Mouse (Mus musculus): Measurements from ENCODE around the gene Mip. TPM values are rescaled to one million over a fixed set of nuclear protein-coding genes. Genes with fewer than 3 reads are reported as not detected.
"Not testable (repeated sequence)": the region's sequence is repeated elsewhere in the genome, so short reads cannot be mapped to it uniquely, and the experiment has no call there.

Gene Mip
- polyA plus RNA-seq, 1 experiment, result not detected

- TF ChIP-seq GATA1 (IDR thresholded peaks at IDR 0.05; ENCODE audit: borderline replicate concordance, low read length) (no peak), FLI1 (IDR thresholded peaks at IDR 0.05; ENCODE audit: low read length) (no peak)
- peaks cover 20% of the 10 kb centered on the region for H3K36me3 ChIP-seq (replicated peaks; ENCODE audit: low read length)
- H3K4me1 ChIP-seq, result peaks cover 28% of the 10 kb centered on the region
- peak within 1 kb of the TSS; percentile 94 for H3K4me3 ChIP-seq (replicated peaks)
- no peaks in the 10 kb centered on the region for H3K9me3 ChIP-seq
- peaks cover 11% of the 10 kb centered on the region for H3K27me3 ChIP-seq (replicated peaks)
Observed at GRCm38 (mm10) chr10:128211390-128212108, 14.1 kb upstream of the Mip start, which contains the start of gene Spryd4. Gene Spryd4, minus strand, starts transcription at chr10:128211807.

DNA sequence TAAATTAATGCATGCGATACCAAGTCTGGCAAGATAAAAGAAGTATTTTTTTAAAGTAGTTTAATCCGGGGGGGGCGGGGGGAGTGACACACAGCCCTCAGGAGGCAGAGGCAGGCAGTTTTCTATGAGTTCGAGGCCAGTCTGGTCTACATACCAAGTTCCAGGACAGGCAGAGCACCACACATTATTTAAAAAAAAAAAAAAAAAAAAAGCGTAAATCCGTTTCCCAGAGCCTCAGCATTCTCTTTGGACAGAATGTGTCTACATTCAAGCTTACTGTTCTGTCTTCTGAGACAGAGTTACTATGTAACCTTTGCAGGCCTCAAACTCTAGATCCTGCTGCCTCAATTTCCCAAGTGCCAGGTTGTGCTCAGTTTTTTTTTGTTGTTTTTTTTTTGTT lies 13.5 kb upstream of the Mip start:
- TF ChIP-seq GATA1 (IDR thresholded peaks at IDR 0.05; ENCODE audit: borderline replicate concordance, low read length) (no peak), FLI1 (IDR thresholded peaks at IDR 0.05; ENCODE audit: low read length) (no peak)
- Histone ChIP-seq H3K27me3 (replicated peaks) (peaks cover 11% of the 10 kb centered on the region), H3K4me3 (replicated peaks) (peak overlapping the region; percentile 94), H3K36me3 (replicated peaks; ENCODE audit: low read length) (peaks cover 17% of the 10 kb centered on the region), H3K4me1 (peaks cover 26% of the 10 kb centered on the region), H3K9me3 (no peaks in the 10 kb centered on the region)

DNA sequence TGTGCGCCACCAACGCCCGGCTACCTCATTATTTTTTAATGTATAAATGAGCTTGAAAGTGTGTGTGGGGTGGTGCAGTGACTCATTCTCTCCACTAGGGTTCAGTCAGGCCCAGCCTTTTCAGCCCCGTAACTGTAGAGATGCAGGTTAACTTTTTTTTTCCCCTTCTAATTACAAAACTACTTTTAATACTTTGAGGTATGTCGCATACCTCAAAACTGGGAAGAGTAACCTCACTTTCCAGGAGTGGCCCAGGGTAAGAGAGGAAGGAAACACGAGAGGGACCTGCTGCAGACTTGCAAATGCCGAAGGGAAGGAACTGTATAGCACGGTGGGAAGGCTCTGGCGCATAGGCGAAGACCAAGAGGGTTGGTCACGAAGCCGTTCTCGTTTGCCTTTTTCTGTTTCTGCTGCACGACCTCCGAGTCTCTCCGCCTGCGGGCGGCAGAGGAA lies 12.7 kb upstream of the Mip start:
- H3K27me3 ChIP-seq (replicated peaks), result peaks cover 11% of the 10 kb centered on the region
- H3K9me3 ChIP-seq, result no peaks in the 10 kb centered on the region
- H3K4me1 ChIP-seq, result peaks cover 26% of the 10 kb centered on the region
- H3K36me3 ChIP-seq (replicated peaks; ENCODE audit: low read length), result peaks cover 11% of the 10 kb centered on the region
- H3K4me3 ChIP-seq (replicated peaks), result peak overlapping the region; percentile 90
- no peak for TF ChIP-seq FLI1 (IDR thresholded peaks at IDR 0.05; ENCODE audit: low read length)
- TF ChIP-seq GATA1 (IDR thresholded peaks at IDR 0.05; ENCODE audit: borderline replicate concordance, low read length), result no peak

- H3K36me3 ChIP-seq (replicated peaks; ENCODE audit: low read length); H3K9me3 ChIP-seq; H3K4me3 ChIP-seq (replicated peaks): not testable (repeated sequence)
- Histone ChIP-seq H3K4me1 (peaks cover 26% of the 10 kb centered on the region), H3K27me3 (replicated peaks) (peaks cover 11% of the 10 kb centered on the region)
Observed at GRCm38 (mm10) chr10:128214112-128214511, 11.5 kb upstream of the Mip start.

DNA sequence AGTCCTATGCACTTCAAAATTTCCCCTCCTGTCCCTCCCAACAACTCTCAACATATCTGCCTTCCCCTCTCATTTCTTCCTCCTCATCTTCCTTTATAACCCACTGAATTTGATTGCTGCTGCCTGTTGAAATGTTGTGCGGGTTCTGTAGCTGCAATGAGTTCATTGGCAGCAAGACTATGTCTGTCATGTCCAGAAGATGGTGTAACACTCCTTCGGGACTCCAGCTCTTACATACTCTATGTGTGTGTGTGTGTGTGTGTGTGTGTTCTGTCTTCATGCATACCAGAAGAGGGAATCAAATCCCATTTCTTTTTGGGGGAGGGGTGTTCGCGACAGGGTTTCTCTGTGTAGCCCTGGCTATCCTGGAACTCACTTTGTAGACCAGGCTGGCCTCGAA lies 10.7 kb upstream of the Mip start:
- no peak overlapping the region for H3K4me3 ChIP-seq (replicated peaks)
- H3K9me3 ChIP-seq, result no peaks in the 10 kb centered on the region
- TF ChIP-seq GATA1 (IDR thresholded peaks at IDR 0.05; ENCODE audit: borderline replicate concordance, low read length) (no peak), FLI1 (IDR thresholded peaks at IDR 0.05; ENCODE audit: low read length) (no peak)
- peaks cover 5% of the 10 kb centered on the region for H3K36me3 ChIP-seq (replicated peaks; ENCODE audit: low read length)
- H3K4me1 ChIP-seq, result peaks cover 26% of the 10 kb centered on the region
- peaks cover 11% of the 10 kb centered on the region for H3K27me3 ChIP-seq (replicated peaks)

GRCm38 (mm10) chr10:128218387-128219117 lies 7.1 kb upstream of the Mip start:
- Histone ChIP-seq H3K27me3 (replicated peaks) (peaks cover 10% of the 10 kb centered on the region), H3K36me3 (replicated peaks; ENCODE audit: low read length) (no peaks in the 10 kb centered on the region), H3K4me1 (peaks cover 6% of the 10 kb centered on the region), H3K4me3 (replicated peaks) (no peak overlapping the region), H3K9me3 (no peaks in the 10 kb centered on the region)
- no peak for TF ChIP-seq GATA1 (IDR thresholded peaks at IDR 0.05; ENCODE audit: borderline replicate concordance, low read length)
- no peak for TF ChIP-seq FLI1 (IDR thresholded peaks at IDR 0.05; ENCODE audit: low read length)

DNA sequence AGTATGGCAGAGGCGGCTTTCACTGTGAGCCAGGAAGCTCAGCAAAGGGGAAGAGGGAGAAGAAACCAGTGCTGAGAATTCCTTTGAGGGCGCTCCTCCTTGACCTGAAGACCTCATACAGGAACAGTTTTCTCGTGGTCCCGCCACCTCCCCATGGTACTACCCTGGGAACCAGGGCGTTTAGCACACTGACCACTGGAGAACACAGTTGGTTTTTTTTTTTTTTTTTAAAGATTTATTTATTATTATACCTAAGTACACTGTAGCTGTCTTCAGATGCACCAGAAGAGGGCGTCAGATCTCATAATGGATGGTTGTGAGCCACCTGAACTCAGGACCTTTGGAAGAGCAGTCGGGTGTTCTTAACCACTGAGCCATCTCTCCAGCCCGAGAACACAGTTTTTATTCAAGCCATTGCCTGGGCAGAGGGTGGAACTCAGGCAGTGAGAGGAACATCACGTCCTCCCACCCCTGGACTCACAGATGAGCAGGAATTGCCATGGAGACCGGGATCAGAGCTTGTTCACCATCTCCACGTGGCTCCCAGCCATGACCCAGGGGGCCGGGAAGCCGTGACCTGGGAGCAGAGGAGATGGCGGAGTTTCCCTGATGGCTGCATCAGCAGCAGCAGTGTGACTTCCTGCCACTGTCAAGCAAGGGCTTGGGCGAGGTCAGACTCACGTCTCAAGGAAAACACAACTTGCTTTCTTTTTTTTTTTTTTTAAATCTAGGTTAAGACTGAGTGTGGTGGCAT lies 3.9 kb upstream of the Mip start:
- TF ChIP-seq GATA1 (IDR thresholded peaks at IDR 0.05; ENCODE audit: borderline replicate concordance, low read length) (no peak), FLI1 (IDR thresholded peaks at IDR 0.05; ENCODE audit: low read length) (no peak)

GRCm38 (mm10) chr10:128225064-128225463 lies 574 bp upstream of the Mip start:
- H3K4me1 ChIP-seq, result peaks cover 16% of the 10 kb centered on the region
- peaks cover 20% of the 10 kb centered on the region for H3K27me3 ChIP-seq (replicated peaks)

More for the DNA sequence above, 3.9 kb upstream of the Mip start:
- no peaks in the 10 kb centered on the region for H3K9me3 ChIP-seq
- peaks cover 17% of the 10 kb centered on the region for H3K27me3 ChIP-seq (replicated peaks)
- no peak overlapping the region for H3K4me3 ChIP-seq (replicated peaks)
- H3K4me1 ChIP-seq, result peaks cover 16% of the 10 kb centered on the region
- H3K36me3 ChIP-seq (replicated peaks; ENCODE audit: low read length), result no peaks in the 10 kb centered on the region

GRCm38 (mm10) chr10:128227592-128227991 lies 2.0 kb downstream of the Mip start:
- Histone ChIP-seq H3K4me3 (replicated peaks) (no peak overlapping the region), H3K36me3 (replicated peaks; ENCODE audit: low read length) (no peaks in the 10 kb centered on the region), H3K4me1 (peaks cover 20% of the 10 kb centered on the region), H3K9me3 (no peaks in the 10 kb centered on the region), H3K27me3 (replicated peaks) (peaks cover 16% of the 10 kb centered on the region)
- TF ChIP-seq GATA1 (IDR thresholded peaks at IDR 0.05; ENCODE audit: borderline replicate concordance, low read length) (no peak), FLI1 (IDR thresholded peaks at IDR 0.05; ENCODE audit: low read length) (no peak)

More at GRCm38 (mm10) chr10:128225064-128225463, 574 bp upstream of the Mip start:
- Histone ChIP-seq H3K4me3 (replicated peaks) (no peak overlapping the region), H3K36me3 (replicated peaks; ENCODE audit: low read length) (no peaks in the 10 kb centered on the region), H3K9me3 (no peaks in the 10 kb centered on the region)
- TF ChIP-seq GATA1 (IDR thresholded peaks at IDR 0.05; ENCODE audit: borderline replicate concordance, low read length) (no peak), FLI1 (IDR thresholded peaks at IDR 0.05; ENCODE audit: low read length) (no peak)

Measured in megakaryocyte, embryonic 14.5 days (primary cell).